Mouse (Mus musculus): ENCODE data around the gene Gm49387.

Gm49387 gene

GRCm38 (mm10) chr14:31661671-31662554 is 21.2 kb upstream of the Gm49387 start:
- DNase-seq, result peak; percentile 92

GRCm38 (mm10) chr14:31660312-31661093 is 19.8 kb upstream of the Gm49387 start:
- DNase-seq, result no peak

GRCm38 (mm10) chr14:31659501-31660181 is 19.0 kb upstream of the Gm49387 start:
- DNase-seq, result peak; percentile 63

- DNase-seq, result no peak
These were observed 17.5 kb upstream of the Gm49387 start for GRCm38 (mm10) chr14:31658126-31658680.

- DNase-seq, result peak; percentile 80
These were observed 16.4 kb upstream of the Gm49387 start for GRCm38 (mm10) chr14:31656857-31657645.

- no peak for DNase-seq
These were observed 15.7 kb upstream of the Gm49387 start for GRCm38 (mm10) chr14:31656386-31656785.

GRCm38 (mm10) chr14:31655406-31655805 is 14.7 kb upstream of the Gm49387 start:
- DNase-seq, result no peak

GRCm38 (mm10) chr14:31654816-31655215 is 14.1 kb upstream of the Gm49387 start:
- no peak for DNase-seq

GRCm38 (mm10) chr14:31653101-31653875 is 12.6 kb upstream of the Gm49387 start:
- no peak for DNase-seq

GRCm38 (mm10) chr14:31652624-31653023 is 11.9 kb upstream of the Gm49387 start:
- no peak for DNase-seq

GRCm38 (mm10) chr14:31652106-31652505 is 11.4 kb upstream of the Gm49387 start:
- DNase-seq, result no peak

GRCm38 (mm10) chr14:31651206-31651605 is 10.5 kb upstream of the Gm49387 start:
- no peak for DNase-seq

- no peak for DNase-seq
These were observed 9.7 kb upstream of the Gm49387 start for GRCm38 (mm10) chr14:31650347-31650746.

- DNase-seq, result no peak
These were observed 7.3 kb upstream of the Gm49387 start for GRCm38 (mm10) chr14:31647991-31648390.

GRCm38 (mm10) chr14:31645920-31646319 is 5.2 kb upstream of the Gm49387 start:
- DNase-seq, result no peak

- no peak for DNase-seq
These were observed 4.4 kb upstream of the Gm49387 start for GRCm38 (mm10) chr14:31644931-31645547.

GRCm38 (mm10) chr14:31644183-31644830 is 3.6 kb upstream of the Gm49387 start:
- no peak for DNase-seq

GRCm38 (mm10) chr14:31641506-31642155 is 953 bp upstream of the Gm49387 start:
- DNase-seq, result no peak

- peak; percentile 94 for DNase-seq
These were observed 320 bp upstream of the Gm49387 start, which contains the start of the genes Btd and Hacl1 for GRCm38 (mm10) chr14:31640890-31641505. Gene Btd (plus strand): TSS chr14:31641028. Gene Hacl1 (minus strand): TSS chr14:31641286.

All from lung, postnatal 10 days (tissue).